Mouse (Mus musculus): ENCODE data around the gene Gapdh. TPM values are rescaled to one million over a fixed set of nuclear protein-coding genes. Genes with fewer than 3 reads are reported as not detected.

The Gapdh gene
- polyA plus RNA-seq (2014; fragmentation: Nextera tagmentation; extraction: Ambion mirVana): 2,406 and 2,408 TPM in 2 replicates

DNA sequence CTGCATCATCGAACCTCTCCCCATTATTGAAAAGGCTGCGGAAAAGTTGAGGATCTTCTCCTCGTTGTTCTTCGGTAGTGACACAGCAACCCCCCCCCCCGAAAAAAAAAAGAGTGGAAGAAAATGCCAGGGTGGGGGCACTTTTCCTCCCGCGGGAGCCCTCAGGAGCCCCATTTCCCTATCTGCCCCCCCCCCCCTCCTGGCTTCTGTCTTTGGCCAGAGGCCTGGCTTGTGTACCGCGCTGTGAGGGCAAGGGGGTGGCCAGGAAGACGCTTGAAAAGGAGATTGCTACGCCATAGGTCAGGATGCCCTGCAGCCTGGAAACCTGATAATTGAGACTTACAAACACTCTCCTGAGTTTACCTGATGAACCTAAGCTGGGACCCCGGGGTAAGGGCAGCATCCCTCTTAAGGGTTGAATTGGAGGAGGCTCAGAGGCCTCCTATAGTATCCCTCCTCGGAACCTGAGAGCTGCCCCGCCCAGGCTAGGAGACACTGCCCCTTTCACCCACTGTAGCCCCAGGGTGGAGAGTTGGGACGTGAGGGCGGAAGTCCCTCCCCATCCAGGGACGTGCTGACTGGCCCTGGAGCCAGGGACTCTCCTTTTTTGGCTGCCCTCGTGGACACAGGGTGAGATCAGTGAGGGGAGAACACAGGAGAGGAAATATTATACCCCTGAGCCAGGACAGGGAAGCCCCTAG lies at the start of gene Gapdh:
Gene Gapdh, minus strand, starts transcription at position 417 of the 701 bp plus-strand sequence.
- H3K4me1 ChIP-seq (replicated peaks; ENCODE audit: control insufficient read depth, insufficient read depth, low read length): peaks cover 23% of the 10 kb centered on the region
- H3K36me3 ChIP-seq (ENCODE audit: control insufficient read depth, insufficient read depth, low read length): peaks cover 63% of the 10 kb centered on the region
- 0% methylated on average over 18 of the region's 18 CpGs for WGBS

DNA sequence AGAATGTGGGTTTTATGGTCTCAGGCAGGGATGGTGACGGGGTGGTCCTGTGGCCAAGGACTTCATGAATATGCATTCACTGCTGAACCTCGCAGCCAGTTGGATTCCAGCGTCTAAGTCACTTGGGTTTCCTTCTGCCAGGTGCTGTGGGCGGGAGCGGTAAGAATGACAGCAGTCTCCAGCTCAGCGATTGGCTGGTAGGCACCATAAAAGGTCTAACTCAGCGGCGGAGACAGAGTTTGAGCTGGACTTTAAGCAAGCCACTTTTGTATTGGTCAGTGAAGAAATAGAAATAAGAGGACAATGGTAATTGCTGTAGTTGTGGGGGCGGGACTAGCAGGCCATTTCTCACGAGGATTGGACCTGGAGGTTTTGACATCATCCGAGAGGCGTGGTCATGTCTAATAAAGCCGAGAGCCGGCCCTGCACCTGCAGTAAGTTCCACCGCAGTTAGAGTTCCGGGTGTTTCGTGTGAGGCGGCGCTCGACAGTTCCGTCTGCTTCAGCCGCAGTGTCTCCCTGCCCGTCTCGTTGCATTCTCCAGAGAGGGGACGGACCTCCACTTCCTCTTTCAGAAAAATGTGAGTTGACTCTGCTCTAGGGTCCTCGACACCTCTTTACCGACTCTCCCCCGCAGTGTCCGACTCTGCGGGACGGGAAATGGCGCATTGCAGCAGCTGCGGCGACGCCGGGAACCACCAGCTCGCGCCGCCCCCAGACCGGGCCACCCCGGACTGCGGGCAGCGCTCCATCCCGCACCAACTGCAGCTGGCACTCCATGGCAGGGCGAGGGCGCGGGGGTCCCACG lies 49.1 kb upstream of the Gapdh start, which contains the start of gene Vamp1:
Gene Vamp1, plus strand, starts transcription at position 404 of the 807 bp plus-strand sequence.
- no peaks in the 10 kb centered on the region for H3K9me3 ChIP-seq (ENCODE audit: control insufficient read depth, low read length)
- H3K9ac ChIP-seq (ENCODE audit: low read length): peak within 1 kb of the TSS; percentile 64
- peaks cover 16% of the 10 kb centered on the region for H3K27me3 ChIP-seq (replicated peaks; ENCODE audit: control insufficient read depth, insufficient read depth, low read length)
- H3K27ac ChIP-seq (ENCODE audit: low read depth): peak within 1 kb of the TSS; percentile 75
- H3K36me3 ChIP-seq (ENCODE audit: control insufficient read depth, insufficient read depth, low read length): no peaks in the 10 kb centered on the region
- WGBS: under 1% methylated on average over 48 of the region's 48 CpGs
- no peaks in the 10 kb centered on the region; the same call in 1 of the 2 replicates for H3K4me1 ChIP-seq (replicated peaks; ENCODE audit: control insufficient read depth, insufficient read depth, low read length)
- H3K4me3 ChIP-seq (ENCODE audit: low read depth, low read length): peak within 1 kb of the TSS; percentile 65
- DNase-seq (ENCODE audit: low spot score): peak; percentile 92
- peak within 1 kb of the TSS; percentile 97 for H3K4me2 ChIP-seq (ENCODE audit: low read length)
- ATAC-seq (replicated peaks; ENCODE audit: low FRiP score, low TSS enrichment, low read depth): peak; percentile 97

More for the DNA sequence above, at the start of gene Gapdh:
- DNase-seq (ENCODE audit: low spot score) (peak; percentile 86), ATAC-seq (replicated peaks; ENCODE audit: low FRiP score, low TSS enrichment, low read depth) (peak; percentile 71)
- peak within 1 kb of the TSS; percentile 68 for H3K4me3 ChIP-seq (ENCODE audit: low read depth, low read length)
- no peaks in the 10 kb centered on the region for H3K27me3 ChIP-seq (replicated peaks; ENCODE audit: control insufficient read depth, insufficient read depth, low read length)
- peak within 1 kb of the TSS; percentile 98 for H3K9ac ChIP-seq (ENCODE audit: low read length)
- H3K9me3 ChIP-seq (ENCODE audit: control insufficient read depth, low read length): no peaks in the 10 kb centered on the region
- peak within 1 kb of the TSS; percentile 95 for H3K27ac ChIP-seq (ENCODE audit: low read depth)
- peak within 1 kb of the TSS; percentile 74 for H3K4me2 ChIP-seq (ENCODE audit: low read length)

DNA sequence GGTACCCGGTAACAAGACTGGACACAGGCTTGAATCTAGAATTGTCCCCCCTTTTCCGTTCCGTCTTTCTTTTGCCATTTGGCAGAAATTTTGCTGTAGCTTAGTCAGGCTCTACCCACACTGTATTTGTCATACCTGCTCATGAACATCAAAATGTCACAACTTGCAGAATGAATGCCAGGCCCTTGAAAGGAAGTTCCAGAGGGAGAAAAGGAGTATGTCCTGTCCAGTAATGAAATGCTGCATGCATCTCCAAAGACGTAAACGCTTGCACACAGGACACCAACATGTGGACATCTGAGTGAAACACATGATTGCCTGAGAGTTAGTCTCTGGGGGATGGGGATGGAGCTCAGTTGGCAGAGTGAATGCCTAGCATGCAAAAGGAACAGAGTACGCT lies 47.4 kb upstream of the Gapdh start:
- no peak overlapping the region for H3K4me3 ChIP-seq (ENCODE audit: low read depth, low read length)
- H3K36me3 ChIP-seq (ENCODE audit: control insufficient read depth, insufficient read depth, low read length): no peaks in the 10 kb centered on the region
- WGBS: 81% methylated on average over 6 of the region's 6 CpGs
- H3K27me3 ChIP-seq (replicated peaks; ENCODE audit: control insufficient read depth, insufficient read depth, low read length): peaks cover 16% of the 10 kb centered on the region
- H3K4me1 ChIP-seq (replicated peaks; ENCODE audit: control insufficient read depth, insufficient read depth, low read length): no peaks in the 10 kb centered on the region; the same call in 1 of the 2 replicates
- H3K9ac ChIP-seq (ENCODE audit: low read length): no peak overlapping the region
- H3K9me3 ChIP-seq (ENCODE audit: control insufficient read depth, low read length): no peaks in the 10 kb centered on the region
- DNase-seq (ENCODE audit: low spot score): no peak
- H3K27ac ChIP-seq (ENCODE audit: low read depth): no peak overlapping the region
- no peak for ATAC-seq (replicated peaks; ENCODE audit: low FRiP score, low TSS enrichment, low read depth)
- H3K4me2 ChIP-seq (ENCODE audit: low read length): no peak overlapping the region

DNA sequence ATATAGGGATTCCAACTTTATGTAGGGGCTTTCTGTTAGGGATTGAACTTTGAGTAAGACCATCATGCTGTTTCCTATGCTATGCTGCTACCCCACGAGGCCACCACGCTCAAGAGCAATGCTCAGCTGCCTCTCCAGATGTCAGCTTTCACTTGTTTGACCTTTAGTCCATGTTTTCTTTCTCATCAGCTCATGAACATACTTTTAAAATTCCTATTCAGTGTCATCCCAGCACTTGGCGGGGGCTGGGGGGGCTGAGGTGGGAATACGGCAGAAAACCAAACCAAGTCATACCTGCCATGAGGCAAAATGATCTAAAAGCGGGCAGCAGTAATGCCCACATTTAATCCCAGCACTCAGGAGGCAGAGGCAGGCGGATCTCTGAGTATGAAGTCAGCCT lies 46.9 kb upstream of the Gapdh start:
- Histone ChIP-seq H3K27ac (ENCODE audit: low read depth) (no peak overlapping the region), H3K4me3 (ENCODE audit: low read depth, low read length) (no peak overlapping the region), H3K4me2 (ENCODE audit: low read length) (no peak overlapping the region), H3K36me3 (ENCODE audit: control insufficient read depth, insufficient read depth, low read length) (no peaks in the 10 kb centered on the region), H3K9ac (ENCODE audit: low read length) (no peak overlapping the region), H3K4me1 (replicated peaks; ENCODE audit: control insufficient read depth, insufficient read depth, low read length) (no peaks in the 10 kb centered on the region; the same call in 1 of the 2 replicates), H3K27me3 (replicated peaks; ENCODE audit: control insufficient read depth, insufficient read depth, low read length) (peaks cover 16% of the 10 kb centered on the region), H3K9me3 (ENCODE audit: control insufficient read depth, low read length) (no peaks in the 10 kb centered on the region)
- ATAC-seq (replicated peaks; ENCODE audit: low FRiP score, low TSS enrichment, low read depth) (no peak), DNase-seq (ENCODE audit: low spot score) (no peak)
- 56% methylated on average over 6 of the region's 6 CpGs for WGBS

DNA sequence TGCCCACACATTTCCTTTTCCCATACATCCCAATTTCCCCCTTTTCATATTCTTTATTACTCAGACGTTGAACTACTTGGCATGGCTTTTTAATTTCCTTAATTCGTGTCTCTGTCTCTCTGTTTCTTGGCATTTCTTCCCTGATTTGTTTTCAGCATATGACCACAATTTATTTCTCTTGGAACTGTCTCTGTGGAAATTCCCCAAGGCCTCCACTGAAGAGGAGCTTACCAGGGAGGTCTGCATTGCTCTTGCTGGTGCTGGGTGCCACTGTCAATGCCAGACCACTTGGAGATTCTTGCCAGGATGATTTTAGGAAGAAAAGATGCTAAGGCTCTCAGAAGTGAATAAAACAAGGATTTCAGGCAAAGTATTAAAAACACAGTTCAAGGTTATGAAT lies 46.4 kb upstream of the Gapdh start:
- WGBS: 36% methylated on average over 2 of the region's 2 CpGs
- no peak for DNase-seq (ENCODE audit: low spot score)

DNA sequence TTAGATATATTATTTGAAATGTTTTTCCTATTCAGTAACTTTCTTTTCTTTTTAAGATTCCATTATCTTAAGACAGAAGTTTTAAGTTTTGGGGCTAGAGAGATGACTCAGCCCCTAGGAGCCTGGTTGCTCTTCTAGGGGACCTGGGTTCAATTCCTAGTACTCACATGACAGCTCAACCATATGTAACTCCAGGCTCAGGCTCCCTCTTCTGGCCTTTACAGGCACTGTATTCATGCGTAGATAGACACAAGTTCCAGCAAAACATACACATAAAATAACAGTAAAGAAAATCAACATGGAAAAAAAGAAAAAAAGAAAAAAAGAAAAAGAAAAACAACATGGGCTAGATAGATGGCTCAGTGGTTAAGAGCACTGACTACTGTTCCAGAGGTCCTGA lies 44.2 kb upstream of the Gapdh start:
- Histone ChIP-seq H3K4me1 (replicated peaks; ENCODE audit: control insufficient read depth, insufficient read depth, low read length) (no peaks in the 10 kb centered on the region), H3K4me2 (ENCODE audit: low read length) (no peak overlapping the region)

More for the DNA sequence above, 46.4 kb upstream of the Gapdh start:
- no peak overlapping the region for H3K9ac ChIP-seq (ENCODE audit: low read length)
- H3K36me3 ChIP-seq (ENCODE audit: control insufficient read depth, insufficient read depth, low read length): no peaks in the 10 kb centered on the region
- no peak overlapping the region for H3K27ac ChIP-seq (ENCODE audit: low read depth)
- no peak overlapping the region for H3K4me3 ChIP-seq (ENCODE audit: low read depth, low read length)
- H3K9me3 ChIP-seq (ENCODE audit: control insufficient read depth, low read length): no peaks in the 10 kb centered on the region
- H3K27me3 ChIP-seq (replicated peaks; ENCODE audit: control insufficient read depth, insufficient read depth, low read length): peaks cover 16% of the 10 kb centered on the region
- no peak for ATAC-seq (replicated peaks; ENCODE audit: low FRiP score, low TSS enrichment, low read depth)
- H3K4me2 ChIP-seq (ENCODE audit: low read length): no peak overlapping the region
- no peaks in the 10 kb centered on the region; the same call in 1 of the 2 replicates for H3K4me1 ChIP-seq (replicated peaks; ENCODE audit: control insufficient read depth, insufficient read depth, low read length)

DNA sequence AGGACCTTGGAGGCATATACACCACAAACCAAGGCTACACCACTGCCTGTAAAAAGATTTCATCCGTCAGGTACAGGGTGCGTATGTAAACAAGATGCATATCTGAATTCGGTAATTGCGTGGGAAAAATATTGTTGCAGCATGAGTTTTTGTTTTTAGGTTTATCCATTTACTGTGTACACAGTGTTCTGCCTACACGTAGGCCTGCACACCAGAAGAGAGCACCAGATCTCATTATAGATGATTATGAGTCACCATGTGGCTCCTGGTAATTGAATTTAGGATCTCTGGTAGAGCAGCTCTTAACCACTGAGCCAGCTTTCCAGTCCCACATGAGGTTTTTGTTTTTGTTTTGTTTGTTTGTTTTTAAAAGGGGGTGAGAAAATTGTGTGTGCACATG lies 30.9 kb upstream of the Gapdh start:
- Histone ChIP-seq H3K27ac (ENCODE audit: low read depth) (no peak overlapping the region), H3K9ac (ENCODE audit: low read length) (no peak overlapping the region), H3K4me3 (ENCODE audit: low read depth, low read length) (no peak overlapping the region), H3K4me2 (ENCODE audit: low read length) (no peak overlapping the region), H3K4me1 (replicated peaks; ENCODE audit: control insufficient read depth, insufficient read depth, low read length) (peaks cover 8% of the 10 kb centered on the region; the same call in 1 of the 2 replicates), H3K36me3 (ENCODE audit: control insufficient read depth, insufficient read depth, low read length) (peaks cover 20% of the 10 kb centered on the region), H3K27me3 (replicated peaks; ENCODE audit: control insufficient read depth, insufficient read depth, low read length) (no peaks in the 10 kb centered on the region), H3K9me3 (ENCODE audit: control insufficient read depth, low read length) (no peaks in the 10 kb centered on the region)
- 80% methylated on average over 5 of the region's 5 CpGs for WGBS
- no peak for DNase-seq (ENCODE audit: low spot score)
- peak; percentile 65 for ATAC-seq (replicated peaks; ENCODE audit: low FRiP score, low TSS enrichment, low read depth)

More for the DNA sequence above, 44.2 kb upstream of the Gapdh start:
- no peak for ATAC-seq (replicated peaks; ENCODE audit: low FRiP score, low TSS enrichment, low read depth)
- H3K9me3 ChIP-seq (ENCODE audit: control insufficient read depth, low read length): no peaks in the 10 kb centered on the region
- WGBS: 87% methylated on average over 1 of the region's 1 CpGs
- H3K4me3 ChIP-seq (ENCODE audit: low read depth, low read length): no peak overlapping the region
- no peak overlapping the region for H3K9ac ChIP-seq (ENCODE audit: low read length)
- peaks cover 12% of the 10 kb centered on the region for H3K27me3 ChIP-seq (replicated peaks; ENCODE audit: control insufficient read depth, insufficient read depth, low read length)
- H3K27ac ChIP-seq (ENCODE audit: low read depth): no peak overlapping the region
- DNase-seq (ENCODE audit: low spot score): no peak
- H3K36me3 ChIP-seq (ENCODE audit: control insufficient read depth, insufficient read depth, low read length): no peaks in the 10 kb centered on the region

DNA sequence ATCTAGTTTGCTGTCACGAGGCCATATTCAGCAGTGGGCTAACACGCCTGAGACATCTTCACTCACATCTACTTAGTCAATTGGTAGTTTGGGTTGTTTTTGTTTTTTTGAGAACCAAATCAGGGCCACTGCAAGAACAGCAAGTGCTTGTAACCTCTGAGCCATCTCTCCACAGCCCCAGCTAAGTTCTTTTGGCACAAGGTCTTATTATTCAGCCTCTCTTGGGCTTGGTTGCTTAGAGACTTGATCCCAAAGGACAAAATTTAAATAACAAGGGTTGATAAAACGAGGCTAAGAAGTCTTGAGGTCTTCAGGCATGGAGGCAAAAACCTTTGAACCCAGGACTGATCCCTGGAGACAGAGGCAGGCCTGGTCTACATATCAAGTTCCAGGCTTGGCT lies 30.0 kb upstream of the Gapdh start:
- Histone ChIP-seq H3K36me3 (ENCODE audit: control insufficient read depth, insufficient read depth, low read length) (peaks cover 20% of the 10 kb centered on the region), H3K27ac (ENCODE audit: low read depth) (no peak overlapping the region), H3K27me3 (replicated peaks; ENCODE audit: control insufficient read depth, insufficient read depth, low read length) (no peaks in the 10 kb centered on the region), H3K4me3 (ENCODE audit: low read depth, low read length) (no peak overlapping the region), H3K4me2 (ENCODE audit: low read length) (no peak overlapping the region), H3K9me3 (ENCODE audit: control insufficient read depth, low read length) (no peaks in the 10 kb centered on the region), H3K9ac (ENCODE audit: low read length) (no peak overlapping the region), H3K4me1 (replicated peaks; ENCODE audit: control insufficient read depth, insufficient read depth, low read length) (peaks cover 8% of the 10 kb centered on the region; the same call in 1 of the 2 replicates)
- DNase-seq (ENCODE audit: low spot score): no peak
- WGBS: 71% methylated on average over 3 of the region's 3 CpGs
- no peak for ATAC-seq (replicated peaks; ENCODE audit: low FRiP score, low TSS enrichment, low read depth)
